Mouse (Mus musculus): ENCODE results near the gene Fam71e2. TPM values are rescaled to one million over a fixed set of nuclear protein-coding genes. Genes with fewer than 3 reads are reported as not detected.

Gene Fam71e2
- not detected for polyA plus RNA-seq (2017; shearing (Covaris generic))

GRCm38 (mm10) chr7:4771202-4771601, at the start of gene Fam71e2:
TSS of gene Fam71e2 (minus strand) at chr7:4771302.

GRCm38 (mm10) chr7:4812303-4813104, 41.4 kb upstream of the Fam71e2 start, which contains the start of gene Ube2s:
TSS of gene Ube2s (minus strand) at chr7:4812590.

DNA sequence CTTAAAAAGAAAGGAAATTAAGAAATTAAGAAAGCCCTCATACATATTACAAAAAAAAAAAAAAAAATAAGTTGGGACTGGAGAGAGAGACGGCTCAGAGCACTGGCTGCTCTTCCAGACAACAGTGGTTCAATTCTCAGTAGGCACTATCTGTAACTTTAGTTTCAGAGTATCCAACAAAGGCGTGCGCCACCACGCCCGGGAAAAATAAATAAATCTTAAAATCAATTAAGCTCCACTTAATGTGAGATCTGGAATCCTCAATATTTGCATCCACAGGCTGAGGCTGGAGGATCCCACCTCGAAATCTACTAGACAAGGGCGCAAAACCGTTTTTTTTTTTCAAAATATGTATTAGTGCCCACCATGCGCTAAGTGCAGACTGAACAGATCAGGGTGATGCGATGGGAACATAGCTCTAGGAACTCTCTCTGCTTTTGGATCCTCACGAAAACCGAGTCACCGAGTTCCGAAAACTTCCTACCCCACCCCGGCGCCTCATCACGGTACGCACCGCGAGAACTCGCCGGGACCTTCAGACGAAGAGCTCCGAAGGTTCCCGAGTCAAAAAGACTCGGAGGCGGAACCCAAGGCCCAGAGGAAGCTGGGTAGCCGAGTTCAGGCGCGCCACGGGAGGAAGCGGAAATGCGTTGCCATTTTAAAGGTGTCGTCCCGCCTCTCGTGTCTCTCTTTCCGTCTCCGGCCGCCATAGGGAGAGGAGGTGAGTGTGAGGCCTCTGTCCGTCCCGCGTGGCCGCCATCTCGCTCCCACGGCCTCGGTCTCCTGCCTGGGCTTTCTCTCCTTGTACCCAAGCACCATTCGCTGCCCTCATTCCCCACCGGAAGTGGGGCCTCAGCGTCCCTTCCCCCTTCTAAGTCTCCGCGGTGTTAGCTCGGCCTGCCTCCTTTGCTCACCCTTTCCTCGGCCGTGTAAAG, 21.4 kb upstream of the Fam71e2 start, which contains the start of gene Rpl28:
Rpl28 (plus strand) TSS at position 597 of the 935 bp plus-strand sequence.

DNA sequence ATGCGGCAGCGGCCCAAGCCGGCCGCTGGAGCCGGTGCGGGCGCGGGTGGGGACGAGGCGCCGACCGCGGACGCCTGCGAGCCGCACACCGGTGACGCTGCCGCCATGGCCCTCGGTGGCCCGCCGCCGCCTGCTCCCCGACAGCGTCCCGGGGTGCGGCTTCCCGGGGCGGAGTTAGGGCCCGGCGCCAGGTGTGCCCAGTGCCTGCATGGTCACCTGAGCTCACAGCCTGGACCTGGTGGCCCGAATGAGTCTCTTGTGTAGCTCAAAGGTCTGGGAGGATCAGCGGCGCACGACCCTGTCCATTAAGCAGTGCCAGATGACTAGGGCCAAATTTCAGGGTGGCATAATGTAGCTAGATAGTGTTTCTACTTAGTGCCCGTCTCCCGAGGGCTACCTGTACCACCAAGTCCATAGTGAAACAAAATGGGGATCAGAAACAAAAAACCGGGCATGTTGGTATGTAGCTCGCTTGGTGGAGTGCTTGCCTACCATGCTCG, 18.4 kb upstream of the Fam71e2 start, which contains the start of gene Tmem238:
Tmem238 (minus strand) TSS at position 221 of the 500 bp plus-strand sequence.

DNA sequence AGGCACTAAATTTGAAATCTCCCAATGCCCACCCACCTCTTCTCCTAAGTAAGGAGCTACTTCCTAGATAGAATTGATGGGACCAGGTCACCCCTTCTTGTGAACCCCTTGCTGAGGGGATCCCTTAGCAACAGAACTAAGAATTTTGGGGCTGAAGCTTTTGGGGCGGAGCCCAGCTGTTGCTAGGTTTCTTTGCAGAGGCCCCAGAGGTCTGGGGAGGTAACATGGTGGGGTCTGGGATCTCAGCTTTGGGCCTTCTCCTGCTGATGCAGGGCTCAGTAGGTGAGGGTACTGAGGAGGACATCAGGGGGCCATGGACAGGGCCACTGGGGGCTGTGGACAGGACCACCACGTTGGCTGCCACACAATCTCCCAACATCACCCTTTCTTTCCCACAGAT, 11.7 kb upstream of the Fam71e2 start, which contains the start of the genes Il11 and Tmem190:
Il11 (minus strand) TSS at position 101 of the 400 bp plus-strand sequence.
Tmem190 (plus strand) TSS at position 179 of the 400 bp plus-strand sequence.

GRCm38 (mm10) chr7:4752821-4753570, 18.1 kb downstream of the Fam71e2 start, which contains the start of gene Cox6b2:
TSS of gene Cox6b2 (minus strand) at chr7:4753094.

DNA sequence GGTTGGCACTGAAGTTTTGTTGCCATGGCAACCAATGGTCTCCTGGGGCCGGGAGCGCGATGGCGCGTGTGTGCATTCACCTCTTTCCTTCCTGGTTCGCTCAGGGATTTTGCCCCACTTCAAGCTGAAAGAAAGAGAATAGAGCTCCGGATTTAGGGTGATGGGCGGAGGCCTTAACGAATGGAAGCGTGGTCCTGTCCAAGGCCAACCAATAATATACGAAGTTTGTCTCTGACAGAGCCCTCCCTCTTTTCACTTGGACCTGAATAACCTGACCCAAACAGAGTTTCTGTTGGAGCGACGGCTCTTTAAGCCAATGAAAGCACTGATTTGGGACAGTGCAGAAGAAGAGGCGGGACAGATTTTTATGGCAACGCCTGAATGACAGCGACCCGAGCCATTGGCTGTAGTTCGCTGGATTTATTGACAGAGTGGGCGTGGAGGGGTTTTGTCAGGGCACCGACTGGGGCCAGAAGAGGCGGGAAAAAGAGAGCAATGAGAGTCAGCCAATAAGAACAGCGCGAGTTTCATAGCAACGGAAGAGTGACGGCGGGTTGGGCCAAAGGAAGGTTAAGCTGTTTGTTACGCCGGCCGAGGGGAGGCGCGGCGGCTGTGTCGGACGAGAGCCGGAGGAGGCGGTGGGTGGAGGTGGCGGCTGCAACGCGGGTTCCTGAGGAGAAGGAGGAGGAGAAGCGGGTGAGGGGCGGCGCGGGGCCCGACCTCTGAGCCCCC, 31.4 kb downstream of the Fam71e2 start, which contains the start of gene Kmt5c:
Kmt5c (plus strand) TSS at position 572 of the 732 bp plus-strand sequence.

GRCm38 (mm10) chr7:4725169-4725568, 45.9 kb downstream of the Fam71e2 start, which contains the start of gene Tmem150b:
TSS of gene Tmem150b (minus strand) at chr7:4725249.

Other genes with a start within 250 kb of the Fam71e2 start
- not detected for gene Tnni3, start 247.1 kb downstream of the Fam71e2 start, polyA plus RNA-seq (2017; shearing (Covaris generic))
- gene Dnaaf3, start 238.8 kb downstream of the Fam71e2 start, polyA plus RNA-seq (2017; shearing (Covaris generic)), result 0.34 TPM
- gene Syt5, start 223.8 kb downstream of the Fam71e2 start, polyA plus RNA-seq (2017; shearing (Covaris generic)), result 0.21 TPM
- gene Ptprh, start 167.3 kb downstream of the Fam71e2 start, polyA plus RNA-seq (2017; shearing (Covaris generic)), result not detected
- gene Tmem86b, start 139.9 kb downstream of the Fam71e2 start, polyA plus RNA-seq (2017; shearing (Covaris generic)), result 12.0 TPM
- gene Ppp6r1, start 112.3 kb downstream of the Fam71e2 start, polyA plus RNA-seq (2017; shearing (Covaris generic)), result 235 TPM
- gene Hspbp1, start 86.2 kb downstream of the Fam71e2 start, polyA plus RNA-seq (2017; shearing (Covaris generic)), result 60.7 TPM
- gene Brsk1, start 80.7 kb downstream of the Fam71e2 start, polyA plus RNA-seq (2017; shearing (Covaris generic)), result not detected
- not detected for gene Tmem150b, start 46.1 kb downstream of the Fam71e2 start, polyA plus RNA-seq (2017; shearing (Covaris generic))
- gene Kmt5c, start 31.2 kb downstream of the Fam71e2 start, polyA plus RNA-seq (2017; shearing (Covaris generic)), result 33.0 TPM
- gene Cox6b2, start 18.2 kb downstream of the Fam71e2 start, polyA plus RNA-seq (2017; shearing (Covaris generic)), result 1.7 TPM
- gene Il11, start 11.6 kb upstream of the Fam71e2 start, polyA plus RNA-seq (2017; shearing (Covaris generic)), result not detected
- gene Tmem190, start 11.6 kb upstream of the Fam71e2 start, polyA plus RNA-seq (2017; shearing (Covaris generic)), result not detected
- 7.3 TPM for gene Tmem238, start 18.4 kb upstream of the Fam71e2 start, polyA plus RNA-seq (2017; shearing (Covaris generic))
- gene Rpl28, start 21.6 kb upstream of the Fam71e2 start, polyA plus RNA-seq (2017; shearing (Covaris generic)), result 251 TPM
- gene Ube2s, start 41.3 kb upstream of the Fam71e2 start, polyA plus RNA-seq (2017; shearing (Covaris generic)), result 295 TPM
- 0.91 TPM for gene Shisa7, start 73.4 kb upstream of the Fam71e2 start, polyA plus RNA-seq (2017; shearing (Covaris generic))
- gene Isoc2b, start 99.0 kb upstream of the Fam71e2 start, polyA plus RNA-seq (2017; shearing (Covaris generic)), result 8.8 TPM
- 0.60 TPM for gene Isoc2a, start 105.9 kb upstream of the Fam71e2 start, polyA plus RNA-seq (2017; shearing (Covaris generic))
- not detected for gene Gm36210, start 135.2 kb upstream of the Fam71e2 start, polyA plus RNA-seq (2017; shearing (Covaris generic))
- 3.0 TPM for gene Zfp628, start 143.9 kb upstream of the Fam71e2 start, polyA plus RNA-seq (2017; shearing (Covaris generic))
- not detected for gene Nat14, start 150.7 kb upstream of the Fam71e2 start, polyA plus RNA-seq (2017; shearing (Covaris generic))
- gene Ssc5d, start 154.5 kb upstream of the Fam71e2 start, polyA plus RNA-seq (2017; shearing (Covaris generic)), result not detected
- 1.0 TPM for gene Sbk2, start 193.1 kb upstream of the Fam71e2 start, polyA plus RNA-seq (2017; shearing (Covaris generic))
- gene Sbk3, start 199.9 kb upstream of the Fam71e2 start, polyA plus RNA-seq (2017; shearing (Covaris generic)), result not detected
- gene Zfp579, start 224.9 kb upstream of the Fam71e2 start, polyA plus RNA-seq (2017; shearing (Covaris generic)), result 13.8 TPM
- 15.8 TPM for gene Zfp524, start 243.1 kb upstream of the Fam71e2 start, polyA plus RNA-seq (2017; shearing (Covaris generic))
- 47.5 TPM for gene Fiz1, start 243.4 kb upstream of the Fam71e2 start, polyA plus RNA-seq (2017; shearing (Covaris generic))
- gene Gm44973, start 244.2 kb upstream of the Fam71e2 start, polyA plus RNA-seq (2017; shearing (Covaris generic)), result 7.6 TPM
- 6.1 TPM for gene Zfp865, start 249.1 kb upstream of the Fam71e2 start, polyA plus RNA-seq (2017; shearing (Covaris generic))
- not detected for gene Ccdc106, start 249.3 kb upstream of the Fam71e2 start, polyA plus RNA-seq (2017; shearing (Covaris generic))